Mouse (Mus musculus): ENCODE data around the gene Gm27021. TPM values are rescaled to one million over a fixed set of nuclear protein-coding genes. Genes with fewer than 3 reads are reported as not detected.
"Not testable (repeated sequence)": the region's sequence is repeated elsewhere in the genome, so short reads cannot be mapped to it uniquely, and the experiment has no call there.

Gm27021 gene
- polyA plus RNA-seq, 1 experiment from 2014 or later = 5.2 TPM

- H3K9me3 ChIP-seq (replicated peaks) = no peaks in the 10 kb centered on the region
- H3K4me2 ChIP-seq = no peak overlapping the region
- no peak for ATAC-seq (ENCODE audit: low FRiP score)
- no peak overlapping the region for H3K4me3 ChIP-seq (replicated peaks)
- H3K27me3 ChIP-seq (replicated peaks) = no peaks in the 10 kb centered on the region
- H3K9ac ChIP-seq (replicated peaks) = no peak overlapping the region
- 74% methylated on average over 5 of the region's 5 CpGs for WGBS
- no peaks in the 10 kb centered on the region for H3K4me1 ChIP-seq
- no peaks in the 10 kb centered on the region for H3K36me3 ChIP-seq
- H3K27ac ChIP-seq (replicated peaks) = no peak overlapping the region
Measured at GRCm38 (mm10) chr8:120684082-120684481, 16.2 kb upstream of the Gm27021 start.

- 14% methylated on average over 10 of the region's 10 CpGs for WGBS
Measured at GRCm38 (mm10) chr8:120683602-120684001, 15.7 kb upstream of the Gm27021 start.

GRCm38 (mm10) chr8:120681113-120681512 is 13.2 kb upstream of the Gm27021 start:
- ATAC-seq (ENCODE audit: low FRiP score) = no peak
- no peak overlapping the region for H3K4me3 ChIP-seq (replicated peaks)
- no peaks in the 10 kb centered on the region for H3K36me3 ChIP-seq
- no peaks in the 10 kb centered on the region for H3K27me3 ChIP-seq (replicated peaks)
- H3K9me3 ChIP-seq (replicated peaks) = no peaks in the 10 kb centered on the region
- H3K4me2 ChIP-seq = no peak overlapping the region
- WGBS = 81% methylated on average over 10 of the region's 10 CpGs
- H3K27ac ChIP-seq (replicated peaks) = no peak overlapping the region
- no peak overlapping the region for H3K9ac ChIP-seq (replicated peaks)
- H3K4me1 ChIP-seq = no peaks in the 10 kb centered on the region

More at GRCm38 (mm10) chr8:120683602-120684001, 15.7 kb upstream of the Gm27021 start:
- no peak for ATAC-seq (ENCODE audit: low FRiP score)
- Histone ChIP-seq H3K9me3 (replicated peaks) (no peaks in the 10 kb centered on the region), H3K36me3 (no peaks in the 10 kb centered on the region), H3K27me3 (replicated peaks) (no peaks in the 10 kb centered on the region), H3K4me2 (no peak overlapping the region), H3K4me1 (no peaks in the 10 kb centered on the region), H3K27ac (replicated peaks) (no peak overlapping the region), H3K9ac (replicated peaks) (no peak overlapping the region), H3K4me3 (replicated peaks) (no peak overlapping the region)

GRCm38 (mm10) chr8:120680405-120680804 is 12.5 kb upstream of the Gm27021 start:
- H3K4me2 ChIP-seq; H3K4me3 ChIP-seq (replicated peaks); H3K4me1 ChIP-seq; ATAC-seq (ENCODE audit: low FRiP score); H3K27me3 ChIP-seq (replicated peaks); H3K9me3 ChIP-seq (replicated peaks); H3K9ac ChIP-seq (replicated peaks); H3K27ac ChIP-seq (replicated peaks); H3K36me3 ChIP-seq: not testable (repeated sequence)
- WGBS = 60% methylated on average over 7 of the region's 7 CpGs

- H3K9me3 ChIP-seq (replicated peaks) = no peaks in the 10 kb centered on the region
- no peak overlapping the region for H3K27ac ChIP-seq (replicated peaks)
- WGBS = 74% methylated on average over 11 of the region's 11 CpGs
- H3K27me3 ChIP-seq (replicated peaks) = no peaks in the 10 kb centered on the region
- H3K4me1 ChIP-seq = no peaks in the 10 kb centered on the region
- H3K36me3 ChIP-seq = 0 out of 2 replicates have a peak, but pooled peaks cover 5% of the 10 kb centered on the region
- H3K9ac ChIP-seq (replicated peaks) = no peak overlapping the region
- no peak for ATAC-seq (ENCODE audit: low FRiP score)
- H3K4me2 ChIP-seq = no peak overlapping the region
- H3K4me3 ChIP-seq (replicated peaks) = no peak overlapping the region
Measured at GRCm38 (mm10) chr8:120679629-120680387, 11.9 kb upstream of the Gm27021 start.

- H3K9me3 ChIP-seq (replicated peaks) = no peaks in the 10 kb centered on the region
- no peaks in the 10 kb centered on the region for H3K27me3 ChIP-seq (replicated peaks)
- ATAC-seq (ENCODE audit: low FRiP score) = peak; percentile 55; the same call in 1 of the 2 replicates
- no peak overlapping the region for H3K27ac ChIP-seq (replicated peaks)
- no peak overlapping the region for H3K4me2 ChIP-seq
- H3K4me1 ChIP-seq = no peaks in the 10 kb centered on the region
- no peak overlapping the region for H3K4me3 ChIP-seq (replicated peaks)
- H3K36me3 ChIP-seq = peaks cover 14% of the 10 kb centered on the region
- no peak overlapping the region for H3K9ac ChIP-seq (replicated peaks)
- 18% methylated on average over 10 of the region's 10 CpGs for WGBS
Measured at GRCm38 (mm10) chr8:120678447-120678846, 10.6 kb upstream of the Gm27021 start.

- 78% methylated on average over 8 of the region's 8 CpGs for WGBS
- Histone ChIP-seq H3K36me3 (peaks cover 40% of the 10 kb centered on the region), H3K27me3 (replicated peaks) (no peaks in the 10 kb centered on the region), H3K9me3 (replicated peaks) (no peaks in the 10 kb centered on the region), H3K4me3 (replicated peaks) (no peak overlapping the region), H3K4me2 (no peak overlapping the region), H3K9ac (replicated peaks) (no peak overlapping the region), H3K4me1 (peaks cover 12% of the 10 kb centered on the region), H3K27ac (replicated peaks) (no peak overlapping the region)
- no peak for ATAC-seq (ENCODE audit: low FRiP score)
Measured at GRCm38 (mm10) chr8:120675718-120676117, 7.8 kb upstream of the Gm27021 start.

- H3K4me3 ChIP-seq (replicated peaks) = no peak overlapping the region
- peaks cover 50% of the 10 kb centered on the region for H3K36me3 ChIP-seq
- no peaks in the 10 kb centered on the region for H3K9me3 ChIP-seq (replicated peaks)
- no peaks in the 10 kb centered on the region for H3K27me3 ChIP-seq (replicated peaks)
- H3K27ac ChIP-seq (replicated peaks) = no peak overlapping the region
- no peak overlapping the region for H3K4me2 ChIP-seq
- H3K9ac ChIP-seq (replicated peaks) = no peak overlapping the region
- ATAC-seq (ENCODE audit: low FRiP score) = no peak
- H3K4me1 ChIP-seq = peaks cover 32% of the 10 kb centered on the region
- WGBS = 88% methylated on average over 7 of the region's 7 CpGs
Measured at GRCm38 (mm10) chr8:120673298-120673697, 5.4 kb upstream of the Gm27021 start.

- Histone ChIP-seq H3K27ac (replicated peaks) (no peak overlapping the region), H3K36me3 (peaks cover 50% of the 10 kb centered on the region), H3K27me3 (replicated peaks) (no peaks in the 10 kb centered on the region), H3K4me2 (no peak overlapping the region), H3K4me1 (peaks cover 32% of the 10 kb centered on the region), H3K9ac (replicated peaks) (no peak overlapping the region), H3K9me3 (replicated peaks) (no peaks in the 10 kb centered on the region), H3K4me3 (replicated peaks) (no peak overlapping the region)
- no peak for ATAC-seq (ENCODE audit: low FRiP score)
- WGBS = 91% methylated on average over 16 of the region's 16 CpGs
Measured at GRCm38 (mm10) chr8:120672626-120673229, 4.8 kb upstream of the Gm27021 start.

GRCm38 (mm10) chr8:120671775-120672174 is 3.9 kb upstream of the Gm27021 start:
- ATAC-seq (ENCODE audit: low FRiP score) = no peak
- 38% methylated on average over 6 of the region's 6 CpGs for WGBS
- H3K27ac ChIP-seq (replicated peaks) = no peak overlapping the region
- H3K4me2 ChIP-seq = no peak overlapping the region
- H3K27me3 ChIP-seq (replicated peaks) = no peaks in the 10 kb centered on the region
- peaks cover 50% of the 10 kb centered on the region for H3K36me3 ChIP-seq
- H3K9me3 ChIP-seq (replicated peaks) = no peaks in the 10 kb centered on the region
- H3K9ac ChIP-seq (replicated peaks) = no peak overlapping the region
- H3K4me3 ChIP-seq (replicated peaks) = no peak overlapping the region
- H3K4me1 ChIP-seq = peaks cover 39% of the 10 kb centered on the region

- under 1% methylated on average over 41 of the region's 51 CpGs for WGBS
- ATAC-seq (ENCODE audit: low FRiP score) = 0 out of 2 replicates have a peak, but pooled peaks have one; percentile 0
- Histone ChIP-seq H3K9ac (replicated peaks) (peak within 1 kb of the TSS; percentile 89), H3K27ac (replicated peaks) (peak within 1 kb of the TSS; percentile 89), H3K36me3 (peaks cover 35% of the 10 kb centered on the region), H3K27me3 (replicated peaks) (no peaks in the 10 kb centered on the region), H3K4me3 (replicated peaks) (peak within 1 kb of the TSS; percentile 76), H3K9me3 (replicated peaks) (no peaks in the 10 kb centered on the region), H3K4me1 (peaks cover 70% of the 10 kb centered on the region), H3K4me2 (peak within 1 kb of the TSS; percentile 84)
Measured at GRCm38 (mm10) chr8:120668374-120668905, 561 bp upstream of the Gm27021 start, which contains the start of gene Emc8. Gene Emc8 (minus strand): TSS chr8:120668573.

Measured in neural tube, embryonic 15.5 days (tissue).